Comparison of ENCODE assay signal across 9 mouse cellular contexts in genomic region chr11:8137366-8137765, GRCm38 (mm10).
DNase-seq lines count a peak whose midpoint lies in the region; ATAC-seq and TF ChIP-seq lines count a peak whose summit lies in the region.
"Had no signal": no experiment of that assay in that cellular context is flagged by ENCODE, and none has a peak within 500 bp of the region (broad histone marks: within the 10 kb centered on the region; RNA-seq: fewer than 3 reads in every experiment).

No protein-coding gene starts in this region.

- 33% methylated on average over 4 of the region's 4 CpGs for WGBS in liver, postnatal 0 days (ENCODE audit: insufficient replicate concordance)
- WGBS in liver, embryonic 11.5 days: 42% methylated on average over 4 of the region's 4 CpGs

- peak; percentile 3 to 8 for DNase-seq in cerebellum, postnatal 36 days
- DNase-seq in liver, postnatal 0 days: no peak
- no peak for DNase-seq in liver, embryonic 11.5 days (ENCODE audit: low spot score)
- DNase-seq in brain, adult 2 months (ENCODE audit: low read depth, low spot score): peak; percentile 49
- peak; percentile 37 to 40 for DNase-seq in kidney, postnatal 25 days
- DNase-seq in c-Kit-positive CD71-positive TER-119-positive erythroid progenitor cells, embryonic 14.5 days (ENCODE audit: low spot score): no peak
- DNase-seq in spleen, postnatal 36 days (ENCODE audit: low spot score in 2 of 2): no peak

- H3K36me3 ChIP-seq in liver, postnatal 0 days (replicated peaks; ENCODE audit: insufficient read depth, low read length): no peaks in the 10 kb centered on the region
- H3K36me3 ChIP-seq in liver, embryonic 11.5 days (ENCODE audit: control insufficient read depth, insufficient read depth, low read length): no peaks in the 10 kb centered on the region
- H3K36me3 ChIP-seq: limb, embryonic 13.5 days had no signal

- H3K9ac ChIP-seq in liver, postnatal 0 days (replicated peaks): no peak overlapping the region
- H3K9ac ChIP-seq in liver, embryonic 11.5 days (ENCODE audit: low read depth, low read length): no peak overlapping the region
- H3K9ac ChIP-seq: limb, embryonic 13.5 days had no signal

- ATAC-seq in cerebellum, adult (ENCODE audit: insufficient number of reproducible peaks, low FRiP score, low TSS enrichment): no peak
- no peak for ATAC-seq in liver, postnatal 0 days
- no peak for ATAC-seq in liver, embryonic 11.5 days (replicated peaks; ENCODE audit: low FRiP score)

- no peak for TF ChIP-seq EP300 in liver, postnatal 0 days (IDR thresholded peaks at IDR 0.05; ENCODE audit: low read depth)

- no peaks in the 10 kb centered on the region for H3K9me3 ChIP-seq in liver, postnatal 0 days (ENCODE audit: low read length)
- H3K9me3 ChIP-seq in liver, embryonic 11.5 days (ENCODE audit: control insufficient read depth, low read length): no peaks in the 10 kb centered on the region
- H3K9me3 ChIP-seq: limb, embryonic 13.5 days had no signal

- H3K4me1 ChIP-seq in liver, postnatal 0 days (ENCODE audit: insufficient read depth): no peaks in the 10 kb centered on the region
- no peaks in the 10 kb centered on the region for H3K4me1 ChIP-seq in liver, embryonic 11.5 days (replicated peaks; ENCODE audit: control insufficient read depth, insufficient read depth, low read length)
- H3K4me1 ChIP-seq: limb, embryonic 13.5 days had no signal

- no peak overlapping the region for H3K27ac ChIP-seq in liver, postnatal 0 days (ENCODE audit: low read depth)
- no peak overlapping the region for H3K27ac ChIP-seq in liver, embryonic 11.5 days (ENCODE audit: low read depth, low read length)
- H3K27ac ChIP-seq: limb, embryonic 13.5 days had no signal

- no peak overlapping the region for H3K4me2 ChIP-seq in liver, postnatal 0 days (ENCODE audit: low read depth, low read length)
- H3K4me2 ChIP-seq in liver, embryonic 11.5 days: no peak overlapping the region
- H3K4me2 ChIP-seq: limb, embryonic 13.5 days had no signal

- TF ChIP-seq CTCF in liver, postnatal 0 days (IDR thresholded peaks at IDR 0.05; ENCODE audit: low read depth): peak; percentile 36

- no peak overlapping the region for H3K4me3 ChIP-seq in liver, postnatal 0 days (ENCODE audit: low read depth, low read length)
- no peak overlapping the region for H3K4me3 ChIP-seq in liver, embryonic 11.5 days (ENCODE audit: low read depth, low read length)
- H3K4me3 ChIP-seq: limb, embryonic 13.5 days had no signal

- H3K27me3 ChIP-seq in liver, postnatal 0 days (ENCODE audit: insufficient read depth, low read length): no peaks in the 10 kb centered on the region
- no peaks in the 10 kb centered on the region for H3K27me3 ChIP-seq in liver, embryonic 11.5 days (replicated peaks; ENCODE audit: control insufficient read depth, insufficient read depth, low read length)
- H3K27me3 ChIP-seq: limb, embryonic 13.5 days had no signal

Comparison
In these comparisons a context has a peak if more than half of its experiments do, and no peak if none do; other contexts are left out.
1. DNase-seq: peak in cerebellum, postnatal 36 days (2 of 2), brain, adult 2 months (single experiment) and kidney, postnatal 25 days (2 of 2); none in liver, postnatal 0 days (single experiment), liver, embryonic 11.5 days (single experiment), c-Kit-positive CD71-positive TER-119-positive erythroid progenitor cells, embryonic 14.5 days (single experiment) and spleen, postnatal 36 days (0 of 2).